Mouse (Mus musculus): ENCODE measurements around the gene Kdelr1.

DNA sequence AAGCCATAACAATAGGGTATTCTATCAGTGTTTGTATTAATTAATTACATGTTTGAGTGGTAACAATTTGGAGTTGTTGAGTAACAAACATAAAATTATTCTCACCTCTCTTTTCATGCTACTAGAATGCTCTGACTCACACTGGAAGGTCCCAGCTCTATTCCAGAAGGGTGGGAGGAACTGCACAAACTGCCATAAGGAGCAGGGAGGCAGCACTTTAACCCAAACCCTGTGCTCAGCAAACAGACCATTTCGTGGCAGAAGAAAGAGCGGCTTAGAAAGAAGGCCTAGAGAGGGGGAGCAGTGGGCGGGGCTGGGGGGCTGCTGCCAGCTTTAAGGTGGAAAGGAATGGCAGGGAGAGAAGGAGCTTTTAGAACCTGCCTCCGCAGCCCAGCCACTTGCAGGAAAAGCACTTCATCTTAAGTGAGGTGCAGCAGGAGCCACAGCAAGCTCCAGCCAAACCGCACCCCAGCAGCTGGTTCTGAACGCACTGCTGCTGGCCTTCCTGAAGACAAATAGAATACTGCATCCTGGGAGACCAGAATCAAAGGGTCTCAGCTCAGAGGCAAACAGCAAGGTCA is 24.0 kb upstream of the Kdelr1 start:
- TF ChIP-seq CTCF (IDR thresholded peaks at IDR 0.05; ENCODE audit: low read depth) (no peak), EP300 (IDR thresholded peaks at IDR 0.05; ENCODE audit: low read depth) (no peak)

All from heart, postnatal 0 days (tissue).